Mouse (Mus musculus) lung, postnatal 0 days (tissue): ENCODE measurements around the gene Prrc2b. TPM values are rescaled to one million over a fixed set of nuclear protein-coding genes. Genes with fewer than 3 reads are reported as not detected.

Source experiments
- ATAC-seq: fragments of 200-750 bp; cut with Nextera tagmentation; 2 replicates; pipeline ENCODE4 v1.8.0; 2017; ENCODE audit warnings: moderate library complexity
- DNase-seq: peaks from one replicate; pipeline ENCODE4 v3.0.0-alpha.2; 2016; ENCODE audit warnings: low spot score
- H3K27ac ChIP-seq: fragments of 300-500 bp; sonication (generic); 2 replicates; pipeline ENCODE4 v1.5.1; 2014; ENCODE audit warnings: antibody characterized with exemption, mild to moderate bottlenecking, low read length, mixed read lengths
- H3K27me3 ChIP-seq: fragments of 300-500 bp; sonication (generic); replicated peaks from 2 replicates; pipeline ENCODE4 v1.6.1; 2014; ENCODE audit warnings: low read length, mixed read lengths; ENCODE audit not compliant: insufficient read depth
- H3K36me3 ChIP-seq: fragments of 300-500 bp; sonication (generic); 2 replicates; pipeline ENCODE4 v1.6.1; 2014; ENCODE audit warnings: low read length, mixed read lengths; ENCODE audit not compliant: insufficient read depth
- H3K4me1 ChIP-seq: fragments of 300-500 bp; sonication (generic); 2 replicates; pipeline ENCODE4 v1.6.1; 2014; ENCODE audit warnings: antibody characterized with exemption, low read depth, low read length, mixed read lengths; ENCODE audit not compliant: insufficient read depth
- H3K4me2 ChIP-seq: fragments of 300-500 bp; sonication (generic); replicated peaks from 2 replicates; pipeline ENCODE4 v1.6.1; 2014; ENCODE audit warnings: low read depth, mild to moderate bottlenecking, low read length, moderate library complexity, mixed read lengths
- H3K4me3 ChIP-seq: fragments of 300-500 bp; sonication (generic); 2 replicates; pipeline ENCODE4 v1.5.1; 2014; ENCODE audit warnings: low read depth, low read length
- H3K9ac ChIP-seq: fragments of 300-500 bp; sonication (generic); replicated peaks from 2 replicates; pipeline ENCODE4 v1.6.1; 2014; ENCODE audit warnings: low read depth, mild to moderate bottlenecking
- H3K9me3 ChIP-seq: fragments of 300-500 bp; sonication (generic); 2 replicates; pipeline ENCODE4 v1.6.1; 2016; ENCODE audit warnings: low read length, mixed read lengths
- CTCF ChIP-seq: IDR thresholded peaks from 2 replicates; pipeline ENCODE4 v1.5.1; 2016; ENCODE audit warnings: antibody characterized with exemption, mild to moderate bottlenecking
- EP300 ChIP-seq: IDR thresholded peaks from 2 replicates; pipeline ENCODE4 v1.6.1; 2016; ENCODE audit warnings: antibody characterized with exemption, mild to moderate bottlenecking, control low read depth
- WGBS: fragments of 180-500 bp; shearing (Covaris S2); extraction: QIAGEN DNeasy Blood & Tissue Kit; methylation state at CpG from one replicate; pipeline ENCODE4 v1.1.7; 2014; 5-methylcytosine and 5-hydroxymethylcytosine counted together
- polyA plus RNA-seq: library from polyadenylated mRNA; unstranded; fragments of >200 nt; fragmentation: Nextera tagmentation; extraction: Ambion mirVana; gene quantifications from 2 replicates; pipeline ENCODE4 v1.2.1, GENCODE M21; 2015

The Prrc2b gene
- polyA plus RNA-seq, 1 experiment from 2014 or later = 21.2 TPM

DNA sequence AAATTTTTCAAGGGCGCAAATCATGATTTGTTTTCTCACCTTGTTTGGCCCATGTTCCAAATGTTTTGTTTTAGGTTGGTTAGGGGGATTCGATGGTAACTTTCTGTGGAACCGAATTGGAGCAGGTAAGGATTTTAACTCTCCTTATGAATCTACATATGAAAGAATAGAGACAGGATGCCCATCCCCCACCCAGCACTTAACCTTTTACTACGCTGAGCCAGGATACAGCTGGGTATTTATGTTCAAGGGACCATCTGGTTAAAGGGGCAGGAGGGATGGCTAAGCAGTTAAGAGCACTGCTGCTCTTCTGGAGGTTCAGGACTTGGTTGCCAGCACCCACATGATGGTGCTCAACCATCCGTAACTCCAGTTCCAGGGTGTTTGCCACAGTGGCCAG lies 89.7 kb downstream of the Prrc2b start:
- WGBS = 82% methylated on average over 5 of the region's 5 CpGs
- DNase-seq = no peak

DNA sequence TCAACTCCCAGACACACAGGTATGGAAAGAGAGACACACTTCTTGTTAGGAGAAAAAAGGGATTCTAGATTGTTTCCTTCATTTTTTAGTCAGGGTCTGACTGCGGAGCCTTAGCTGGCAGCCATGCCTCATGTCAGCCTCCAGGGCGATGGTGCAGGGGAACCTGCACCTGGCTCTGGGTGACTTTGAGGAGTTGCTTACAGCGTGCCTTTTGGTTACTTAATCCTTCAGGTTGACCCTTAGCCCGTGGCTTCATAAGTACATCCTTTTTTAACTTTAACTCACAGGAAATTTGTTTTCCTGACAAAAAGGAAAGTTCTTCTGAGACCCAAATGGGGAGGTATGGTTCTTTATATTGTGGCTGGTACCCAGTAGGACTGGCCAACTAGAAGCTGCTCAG lies 92.1 kb downstream of the Prrc2b start:
- Histone ChIP-seq H3K27me3 (no peaks in the 10 kb centered on the region), H3K4me1 (no peaks in the 10 kb centered on the region; the same call in 1 of the 2 replicates), H3K9ac (no peak overlapping the region), H3K4me3 (no peak overlapping the region), H3K36me3 (peaks cover 5% of the 10 kb centered on the region; the same call in 1 of the 2 replicates), H3K27ac (no peak overlapping the region), H3K9me3 (no peaks in the 10 kb centered on the region), H3K4me2 (no peak overlapping the region)
- WGBS = 77% methylated on average over 4 of the region's 4 CpGs
- no peak for ATAC-seq
- DNase-seq = no peak
- TF ChIP-seq CTCF (no peak), EP300 (no peak)

More for the DNA sequence above, 89.7 kb downstream of the Prrc2b start:
- Histone ChIP-seq H3K27ac (no peak overlapping the region), H3K9ac (no peak overlapping the region), H3K9me3 (no peaks in the 10 kb centered on the region), H3K4me2 (no peak overlapping the region), H3K4me1 (peaks cover 4% of the 10 kb centered on the region; the same call in 1 of the 2 replicates), H3K36me3 (peaks cover 5% of the 10 kb centered on the region; the same call in 1 of the 2 replicates), H3K4me3 (no peak overlapping the region), H3K27me3 (no peaks in the 10 kb centered on the region)
- TF ChIP-seq CTCF (no peak), EP300 (no peak)
- ATAC-seq = no peak

DNA sequence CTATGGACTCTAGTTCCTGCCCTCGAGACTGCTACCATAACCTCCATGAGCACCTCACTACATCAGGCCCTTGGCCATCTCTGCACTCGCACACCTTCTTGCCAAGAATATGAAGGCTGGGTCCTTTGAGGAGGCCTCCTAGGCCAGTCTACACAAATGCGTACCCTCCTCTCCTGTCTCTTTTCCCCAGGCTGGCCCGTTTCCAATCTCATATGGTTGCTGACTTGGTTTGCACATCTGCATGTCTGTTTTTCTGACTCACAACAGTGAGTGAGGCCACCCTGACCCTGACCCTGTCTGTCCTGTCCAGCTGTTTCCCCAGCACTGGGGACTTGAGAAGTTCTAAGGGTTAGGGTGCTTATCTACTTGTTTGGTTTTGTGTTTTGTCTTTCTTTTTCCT lies 95.9 kb downstream of the Prrc2b start:
- 78% methylated on average over 4 of the region's 4 CpGs for WGBS
- ATAC-seq = no peak
- peak; percentile 17 for DNase-seq
- Histone ChIP-seq H3K4me3 (no peak overlapping the region), H3K9ac (no peak overlapping the region), H3K4me1 (no peaks in the 10 kb centered on the region), H3K9me3 (no peaks in the 10 kb centered on the region), H3K27me3 (no peaks in the 10 kb centered on the region), H3K27ac (no peak overlapping the region), H3K4me2 (no peak overlapping the region), H3K36me3 (peaks cover 5% of the 10 kb centered on the region; the same call in 1 of the 2 replicates)
- no peak for TF ChIP-seq CTCF
- TF ChIP-seq EP300 = no peak

DNA sequence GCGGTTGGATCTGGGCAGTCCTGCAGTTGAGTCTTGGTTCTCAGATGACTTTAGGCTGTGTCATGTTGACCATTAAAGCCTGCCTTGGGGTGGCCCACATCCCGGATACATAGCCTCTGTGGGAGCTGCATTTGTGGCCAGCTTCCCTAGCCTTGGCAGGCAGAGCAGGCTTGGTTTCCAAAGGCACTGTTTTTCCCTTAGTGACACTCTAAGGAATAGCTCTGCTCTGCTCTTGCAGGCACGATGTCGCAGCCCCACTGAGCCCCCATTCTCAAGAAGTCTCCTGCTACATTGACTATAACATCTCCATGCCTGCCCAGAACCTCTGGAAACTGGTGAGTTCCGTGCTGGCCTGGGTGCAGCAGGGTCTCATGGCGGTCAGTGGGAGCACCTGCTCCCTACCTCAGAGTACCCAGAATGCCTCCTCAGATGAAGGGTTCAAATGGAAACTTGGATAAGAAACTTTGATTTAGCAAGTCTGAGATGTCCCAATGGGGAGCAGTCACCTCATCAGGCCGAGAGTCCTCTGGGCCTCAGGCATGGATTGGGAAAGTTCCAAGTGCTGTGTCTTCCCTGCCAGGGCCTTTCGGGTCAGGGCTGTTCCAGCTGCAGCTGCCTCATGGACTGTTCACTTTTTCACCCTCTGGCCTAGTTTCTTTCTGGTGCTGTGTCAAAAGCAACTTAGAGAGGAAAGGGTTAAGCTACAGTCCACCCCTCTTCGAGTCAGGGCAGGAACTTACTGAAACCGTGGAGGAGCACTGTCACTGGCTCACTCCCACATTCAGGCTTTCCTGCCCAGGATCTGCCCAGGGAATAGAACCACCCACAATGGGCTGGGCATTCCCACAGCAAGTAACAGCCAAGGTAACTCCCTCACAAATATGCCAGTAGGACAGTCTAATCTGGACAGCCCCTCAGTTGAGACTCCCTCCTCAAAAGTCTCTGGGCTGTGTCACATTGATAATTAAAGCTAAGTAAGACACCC lies 97.8 kb downstream of the Prrc2b start:
- peak; percentile 87 for DNase-seq
- no peak overlapping the region for H3K4me2 ChIP-seq
- peak; percentile 75 for ATAC-seq
- peaks cover 7% of the 10 kb centered on the region; the same call in 1 of the 2 replicates for H3K36me3 ChIP-seq
- no peaks in the 10 kb centered on the region for H3K9me3 ChIP-seq
- H3K27me3 ChIP-seq = no peaks in the 10 kb centered on the region
- TF ChIP-seq EP300 (peak; percentile 42; the same call in 1 of the 2 replicates), CTCF (no peak)
- WGBS = 62% methylated on average over 10 of the region's 10 CpGs
- H3K9ac ChIP-seq = no peak overlapping the region
- H3K27ac ChIP-seq = peak overlapping the region; percentile 59
- no peak overlapping the region for H3K4me3 ChIP-seq
- H3K4me1 ChIP-seq = no peaks in the 10 kb centered on the region; the same call in 1 of the 2 replicates

DNA sequence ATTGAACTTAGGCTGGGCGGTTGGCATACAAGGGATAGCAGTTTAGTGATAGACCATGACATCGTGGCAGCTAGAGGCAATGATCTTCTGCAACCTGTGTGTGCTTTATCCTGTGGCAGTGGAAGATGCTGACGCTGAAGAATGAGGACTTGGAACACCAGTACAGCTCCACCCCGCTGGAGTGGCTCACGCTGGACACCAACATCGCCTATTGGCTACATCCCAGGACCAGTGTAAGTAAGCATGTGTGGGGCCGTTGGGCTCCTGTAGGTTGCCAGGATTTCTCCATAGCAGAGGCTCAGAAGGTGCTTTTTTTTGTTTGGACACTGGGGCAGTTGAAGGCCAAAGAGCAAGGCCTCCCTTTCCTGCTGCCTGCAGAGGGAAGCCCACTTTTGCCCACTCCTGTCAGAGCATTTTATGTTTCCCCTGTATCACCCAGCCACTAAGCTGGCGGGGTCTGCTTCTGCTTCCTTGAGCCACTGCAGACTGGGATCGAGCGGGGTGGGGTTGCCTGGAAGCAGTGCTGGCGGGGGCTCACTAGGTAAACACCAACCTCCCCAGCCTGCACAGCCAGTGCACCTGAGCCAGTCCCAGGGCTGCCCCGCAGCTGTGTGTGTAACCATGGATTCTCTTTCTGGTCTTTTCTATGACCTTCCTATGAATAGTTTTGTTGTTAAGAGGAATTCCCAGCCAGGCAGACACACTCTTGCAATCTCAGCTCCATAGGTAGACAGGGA lies 101.1 kb downstream of the Prrc2b start:
- Histone ChIP-seq H3K4me2 (no peak overlapping the region), H3K27me3 (no peaks in the 10 kb centered on the region), H3K4me3 (no peak overlapping the region), H3K9ac (no peak overlapping the region), H3K9me3 (no peaks in the 10 kb centered on the region), H3K4me1 (no peaks in the 10 kb centered on the region; the same call in 1 of the 2 replicates), H3K36me3 (peaks cover 5% of the 10 kb centered on the region; the same call in 1 of the 2 replicates), H3K27ac (peak overlapping the region; percentile 32; the same call in 1 of the 2 replicates)
- WGBS = 65% methylated on average over 12 of the region's 12 CpGs
- TF ChIP-seq CTCF = no peak
- TF ChIP-seq EP300 = no peak
- ATAC-seq = peak; percentile 37
- DNase-seq = peak; percentile 61

DNA sequence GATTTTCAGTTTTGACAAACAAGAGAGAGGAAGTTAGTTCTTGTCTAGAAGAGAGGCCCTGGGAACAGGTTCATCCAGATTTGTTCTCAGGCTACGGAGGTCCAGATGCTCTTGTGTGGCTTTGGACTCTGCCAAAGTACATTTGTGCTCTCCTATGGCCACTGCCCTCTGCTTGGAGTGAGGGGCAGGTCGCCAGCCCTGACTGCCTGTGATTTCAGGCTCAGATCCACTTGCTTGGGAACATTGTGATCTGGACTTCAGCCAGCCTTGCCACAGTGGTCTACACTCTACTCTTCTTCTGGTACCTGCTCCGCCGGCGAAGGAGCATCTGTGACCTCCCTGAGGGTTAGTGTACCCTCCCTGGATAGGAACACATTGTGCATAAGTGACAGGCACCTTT lies 101.8 kb downstream of the Prrc2b start:
- WGBS = 69% methylated on average over 5 of the region's 5 CpGs

More for the DNA sequence above, 101.8 kb downstream of the Prrc2b start:
- no peak overlapping the region for H3K9ac ChIP-seq
- H3K27ac ChIP-seq = peak overlapping the region; percentile 32; the same call in 1 of the 2 replicates
- no peak overlapping the region for H3K4me2 ChIP-seq
- no peak overlapping the region for H3K4me3 ChIP-seq
- DNase-seq (peak; percentile 13), ATAC-seq (no peak)
- no peaks in the 10 kb centered on the region; the same call in 1 of the 2 replicates for H3K4me1 ChIP-seq
- no peaks in the 10 kb centered on the region for H3K9me3 ChIP-seq
- no peaks in the 10 kb centered on the region for H3K27me3 ChIP-seq
- TF ChIP-seq EP300 = no peak
- no peak for TF ChIP-seq CTCF
- H3K36me3 ChIP-seq = peaks cover 5% of the 10 kb centered on the region; the same call in 1 of the 2 replicates
